Mouse (Mus musculus) left cerebral cortex, adult 11 months (tissue): ENCODE measurements around the gene Mrps24.

ENCODE experiments used
- DNase-seq: peaks from one replicate; pipeline ENCODE4 v3.0.0; 2022; ENCODE audit warnings: low spot score

Mrps24 gene

DNA sequence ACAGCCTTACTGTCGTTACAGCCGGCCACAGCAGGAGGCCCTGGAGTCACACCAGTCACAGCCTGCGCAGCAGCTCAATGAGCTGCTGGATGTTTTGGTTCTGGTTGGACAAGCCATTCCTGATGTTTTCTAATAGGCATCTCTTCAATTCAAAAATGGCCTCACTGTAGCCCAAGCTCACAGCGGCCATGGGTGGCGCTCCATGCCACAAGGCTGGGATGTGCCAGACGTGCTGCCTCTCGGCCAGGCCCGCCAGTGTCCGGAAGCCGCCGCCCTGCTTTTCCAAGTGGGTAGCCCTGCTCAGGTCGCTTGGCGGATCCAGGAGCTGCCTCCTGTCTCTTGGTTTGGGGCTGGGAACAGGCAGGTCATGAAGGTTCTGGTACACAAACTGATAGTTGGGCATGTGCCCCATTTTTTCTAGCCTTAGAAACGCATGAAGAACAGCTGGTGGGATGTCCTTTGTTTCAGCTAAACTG is at the start of gene Mrps24:
Gene Mrps24, minus strand, starts transcription at position 51 of the 476 bp plus-strand sequence.
- no peak for DNase-seq

DNA sequence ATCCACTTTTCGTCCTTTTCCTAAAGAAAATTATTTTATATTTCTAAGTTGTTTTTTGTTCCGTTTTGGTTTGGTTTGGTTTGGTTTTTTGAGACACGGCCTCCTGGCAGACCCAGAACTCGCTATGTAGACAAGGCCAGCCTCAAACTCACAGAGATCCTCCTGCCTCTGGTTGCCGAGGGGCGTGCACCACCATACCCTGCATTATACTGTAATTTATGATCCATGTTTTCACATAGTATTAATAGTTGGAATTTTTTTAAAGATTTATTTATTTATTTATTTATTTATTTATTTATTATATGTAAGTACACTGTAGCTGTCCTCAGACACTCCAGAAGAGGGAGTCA is 47.1 kb upstream of the Mrps24 start:
- no peak for DNase-seq

- peak; percentile 88 for DNase-seq
Observed at GRCm38 (mm10) chr11:5761820-5762632, 46.5 kb upstream of the Mrps24 start, which contains the start of gene Urgcp. Gene Urgcp, minus strand, starts transcription at chr11:5762376.

DNA sequence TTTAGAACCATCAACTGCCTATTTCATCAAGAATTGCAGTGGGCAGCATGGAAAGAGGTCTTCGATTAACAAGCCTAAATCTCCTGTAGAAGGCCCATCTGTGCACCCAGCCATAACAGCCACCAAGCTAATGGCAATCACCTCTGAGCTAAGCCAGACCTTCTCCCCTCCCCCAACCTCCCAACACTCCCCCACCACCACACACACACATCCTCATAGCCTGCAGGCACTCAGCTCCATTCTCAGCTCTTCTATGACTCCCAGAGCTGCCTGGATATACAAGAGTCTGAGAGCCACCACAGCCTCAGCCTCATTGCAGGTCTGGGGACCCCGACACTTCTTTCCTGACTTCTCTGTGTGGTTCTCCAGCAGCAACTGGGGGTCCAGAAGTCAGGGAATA is 38.3 kb upstream of the Mrps24 start:
- no peak for DNase-seq

DNA sequence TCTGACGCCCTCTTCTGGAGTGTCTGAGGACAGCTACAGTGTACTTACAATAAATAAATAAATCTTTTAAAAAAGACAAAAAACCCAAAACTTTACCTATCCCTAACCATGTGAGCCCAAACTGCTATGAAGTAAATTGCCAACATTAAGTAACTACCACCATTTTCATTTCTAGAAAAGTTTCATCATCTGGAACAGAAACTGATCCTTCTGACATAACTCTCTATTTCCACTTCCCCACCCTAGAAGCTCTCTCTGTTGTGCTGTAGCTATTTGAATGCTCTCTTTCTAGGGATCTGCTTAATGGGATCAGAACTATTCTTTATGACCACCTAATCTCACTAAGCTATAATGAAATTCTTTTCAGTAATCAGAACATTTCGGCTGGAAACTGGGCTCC is 29.5 kb upstream of the Mrps24 start:
- DNase-seq = no peak

GRCm38 (mm10) chr11:5742106-5742505 is 26.6 kb upstream of the Mrps24 start:
- no peak for DNase-seq

- DNase-seq = peak; percentile 51
Observed at GRCm38 (mm10) chr11:5740965-5741627, 25.6 kb upstream of the Mrps24 start.

- no peak for DNase-seq
Observed at GRCm38 (mm10) chr11:5740599-5740964, 25.1 kb upstream of the Mrps24 start.

DNA sequence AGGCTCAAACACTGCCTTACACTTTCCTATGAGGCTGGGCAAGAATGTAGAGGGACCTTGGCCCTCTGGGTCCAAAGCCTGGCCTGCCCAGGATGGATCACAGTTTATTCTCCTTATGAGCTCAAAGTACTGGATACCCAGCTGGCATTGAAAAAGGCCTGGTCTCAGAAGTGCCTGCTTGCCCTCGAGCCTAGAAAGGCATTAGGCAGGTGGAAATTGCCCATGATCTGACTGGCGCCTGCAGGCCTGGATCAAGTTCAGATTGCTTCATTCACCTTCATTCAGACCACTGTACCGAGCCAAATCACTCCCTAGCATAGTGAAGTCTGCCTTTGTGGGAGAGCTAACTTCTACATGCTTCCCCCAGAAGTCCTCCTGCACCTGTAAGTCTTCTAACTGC is 24.4 kb upstream of the Mrps24 start:
- no peak for DNase-seq

- no peak for DNase-seq
Observed at GRCm38 (mm10) chr11:5738888-5739632, 23.6 kb upstream of the Mrps24 start.

DNA sequence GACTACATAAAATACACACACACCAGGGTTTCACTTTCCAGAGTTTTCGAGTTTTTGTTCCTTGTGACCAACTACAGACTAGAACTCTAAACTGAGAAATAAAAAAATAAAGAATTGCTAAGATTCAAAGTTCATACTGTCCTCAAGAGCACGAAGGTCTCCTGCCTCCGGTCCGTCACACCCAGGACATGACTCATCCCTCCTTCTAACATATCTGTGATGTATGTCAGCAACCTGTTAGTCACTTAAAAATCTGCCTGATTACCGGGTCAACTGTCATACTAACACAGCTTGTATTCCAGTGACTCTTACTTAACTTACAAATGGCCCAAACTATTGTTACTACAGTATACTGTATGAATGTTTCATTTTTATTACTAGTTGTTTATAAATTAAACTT is 21.7 kb upstream of the Mrps24 start:
- DNase-seq = no peak

GRCm38 (mm10) chr11:5734323-5734722 is 18.8 kb upstream of the Mrps24 start:
- DNase-seq = no peak

GRCm38 (mm10) chr11:5732401-5732800 is 16.9 kb upstream of the Mrps24 start:
- DNase-seq = no peak

GRCm38 (mm10) chr11:5729582-5729981 is 14.1 kb upstream of the Mrps24 start:
- DNase-seq = no peak

DNA sequence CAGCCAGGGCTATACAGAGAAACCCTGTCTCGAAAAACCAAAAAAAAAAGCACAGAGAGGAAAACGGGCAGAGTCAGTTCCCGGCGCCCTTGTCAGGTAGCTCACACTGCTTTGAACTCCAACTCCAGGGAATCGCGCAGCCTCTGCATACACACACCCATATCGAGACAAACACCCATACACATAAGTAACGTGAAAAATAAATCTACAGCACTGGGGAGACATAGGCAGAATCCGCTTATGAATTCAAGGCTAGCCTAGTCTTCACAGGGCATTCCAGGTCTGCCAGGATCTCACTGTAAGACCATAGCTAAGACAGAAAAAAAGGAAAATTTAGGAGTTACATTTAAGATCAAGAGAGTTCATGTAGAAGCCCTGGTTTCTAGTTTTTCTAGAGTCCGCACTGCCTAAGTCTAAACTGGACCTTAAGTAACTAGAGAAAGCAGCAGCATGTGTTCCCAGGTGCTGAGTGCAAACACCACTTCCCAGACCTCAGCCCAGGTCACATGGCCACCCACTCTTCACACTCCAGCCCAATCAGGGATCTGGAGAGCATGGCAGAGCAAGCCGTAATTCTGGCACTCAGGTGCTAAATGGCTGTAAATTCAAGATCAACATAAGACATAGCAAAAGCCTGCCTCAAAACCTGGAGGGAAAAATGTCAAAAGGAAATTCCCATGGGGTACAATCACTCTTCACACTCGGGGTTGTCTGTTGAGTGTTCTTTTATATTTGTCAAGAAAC is 3.3 kb upstream of the Mrps24 start:
- no peak for DNase-seq

DNA sequence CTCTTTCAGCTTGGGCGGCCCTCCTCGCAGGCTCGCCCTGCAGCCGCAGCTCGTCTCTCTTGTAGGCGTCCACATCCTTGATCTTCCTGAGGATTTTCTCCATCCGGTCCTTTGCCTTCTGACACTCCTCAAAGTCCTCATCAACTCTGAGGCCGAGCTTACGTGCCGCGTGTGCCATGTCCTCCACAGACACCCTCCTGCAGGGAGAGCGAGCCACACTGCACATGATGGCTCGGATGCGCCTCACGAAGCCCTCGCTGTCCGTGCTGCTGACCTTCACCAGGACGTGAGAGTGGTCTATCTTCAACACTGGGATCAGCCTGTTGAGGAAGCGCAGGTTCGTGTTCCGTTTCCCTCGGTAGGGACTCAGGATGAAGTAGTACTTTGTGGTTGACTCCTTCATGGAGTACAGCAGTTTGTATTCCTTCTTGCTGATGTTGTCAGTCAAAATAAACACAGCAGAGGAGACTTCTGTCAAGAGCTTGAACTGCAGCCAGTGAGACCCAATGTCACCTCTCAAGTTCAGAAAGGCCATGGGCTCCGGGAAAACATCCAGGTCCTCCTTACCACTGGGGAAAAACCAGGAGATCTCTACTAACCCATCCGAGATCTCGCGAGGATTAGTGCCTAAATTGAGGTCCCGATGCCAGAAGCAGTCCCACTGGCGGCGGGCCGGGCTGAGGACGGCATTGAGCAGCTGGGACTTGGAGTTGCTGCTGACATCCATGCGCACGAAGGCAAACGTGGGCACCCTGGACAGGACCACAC is 1.6 kb upstream of the Mrps24 start:
- DNase-seq = no peak

- no peak for DNase-seq
Observed at GRCm38 (mm10) chr11:5716246-5716645, 766 bp upstream of the Mrps24 start.

- no peak for DNase-seq
Observed at GRCm38 (mm10) chr11:5715179-5715578, 301 bp downstream of the Mrps24 start.

- DNase-seq = peak; percentile 77
Observed at GRCm38 (mm10) chr11:5707530-5708353, 7.7 kb downstream of the Mrps24 start.

GRCm38 (mm10) chr11:5706874-5707529 is 8.5 kb downstream of the Mrps24 start:
- DNase-seq = no peak
